Mouse (Mus musculus) liver, embryonic 14.5 days (tissue): ENCODE measurements around the gene Fndc9. TPM values are rescaled to one million over a fixed set of nuclear protein-coding genes. Genes with fewer than 3 reads are reported as not detected.

ENCODE experiments used
- ATAC-seq: fragments of 200-750 bp; cut with Nextera tagmentation; 2 replicates; pipeline ENCODE4 v1.8.0; 2017; ENCODE audit warnings: moderate number of reproducible peaks, mild to moderate bottlenecking, moderate library complexity; ENCODE audit not compliant: insufficient read depth
- DNase-seq, 3 experiments: peaks; one replicate each; pipeline ENCODE4 v3.0.0-alpha.2; 2012 to 2013; ENCODE audit warnings: low read depth in 3 of 3, low spot score in 3 of 3
- H3K27ac ChIP-seq: fragments of 300-500 bp; sonication (generic); 2 replicates; pipeline ENCODE4 v1.5.1; 2014; ENCODE audit warnings: moderate library complexity, mild to moderate bottlenecking, control low read depth, inconsistent platforms
- H3K27me3 ChIP-seq: fragments of 300-500 bp; sonication (generic); 2 replicates; pipeline ENCODE4 v1.6.1; 2014; ENCODE audit warnings: mild to moderate bottlenecking, low read length, moderate library complexity; ENCODE audit not compliant: control insufficient read depth, insufficient read depth
- H3K36me3 ChIP-seq: fragments of 300-500 bp; sonication (generic); replicated peaks from 2 replicates; pipeline ENCODE4 v1.6.1; 2014; ENCODE audit warnings: low read depth; ENCODE audit not compliant: control insufficient read depth, insufficient read depth
- H3K4me1 ChIP-seq, 2 experiments: fragments of 200-500 bp in 1 of 2; fragments of 300-500 bp in 1 of 2; sonication (generic) in 1 of 2; replicated peaks; 2 replicates each; pipeline ENCODE4 v1.6.1; 2012 to 2014; ENCODE audit warnings: antibody characterized with exemption in 1 of 2, inconsistent platforms in 1 of 2, low read length in 1 of 2; ENCODE audit not compliant: control insufficient read depth in 2 of 2, insufficient read depth in 2 of 2
- H3K4me2 ChIP-seq: fragments of 300-500 bp; sonication (generic); 2 replicates; pipeline ENCODE4 v1.6.1; 2014; ENCODE audit warnings: low read depth, mild to moderate bottlenecking, control low read depth, moderate library complexity
- H3K4me3 ChIP-seq, 2 experiments: fragments of 200-500 bp in 1 of 2; fragments of 300-500 bp in 1 of 2; sonication (generic) in 1 of 2; 2 replicates each; pipeline ENCODE4 v1.5.1; 2012 to 2014; ENCODE audit warnings: low read depth in 2 of 2, low read length in 2 of 2, mild to moderate bottlenecking in 2 of 2, control low read depth in 1 of 2, inconsistent platforms in 1 of 2, moderate library complexity in 1 of 2; ENCODE audit not compliant: insufficient read depth in 1 of 2
- H3K9ac ChIP-seq: fragments of 300-500 bp; sonication (generic); replicated peaks from 2 replicates; pipeline ENCODE4 v1.6.1; 2014; ENCODE audit warnings: mild to moderate bottlenecking, control low read depth, moderate library complexity
- H3K9me3 ChIP-seq: fragments of 300-500 bp; sonication (generic); 2 replicates; pipeline ENCODE4 v1.6.1; 2016; ENCODE audit warnings: low read length, mixed read lengths; ENCODE audit not compliant: control insufficient read depth
- CTCF ChIP-seq: IDR thresholded peaks from 2 replicates; pipeline ENCODE4 v1.5.1; 2016; ENCODE audit warnings: antibody characterized with exemption, low read depth, control low read depth
- EP300 ChIP-seq: IDR thresholded peaks from 2 replicates; pipeline ENCODE4 v1.6.1; 2016; ENCODE audit warnings: antibody characterized with exemption, low read depth
- WGBS: fragments of 180-500 bp; shearing (Covaris S2); extraction: QIAGEN DNeasy Blood & Tissue Kit; methylation state at CpG from one replicate; pipeline ENCODE4 v1.1.7; 2014; ENCODE audit not compliant: insufficient replicate concordance; 5-methylcytosine and 5-hydroxymethylcytosine counted together
- polyA plus RNA-seq, 2 experiments: library from polyadenylated mRNA; depleted of rRNA in 1 of 2; stranded (reverse) in 1 of 2; unstranded in 1 of 2; fragments of >200 nt; fragmentation: Nextera tagmentation in 1 of 2; extraction: Ambion mirVana in 1 of 2; gene quantifications; 2 replicates each; pipeline versions ENCODE4 v1.2.1 to v1.2.3; 2012 to 2014

Gene Fndc9
- polyA plus RNA-seq, 2 experiments = not detected

DNA sequence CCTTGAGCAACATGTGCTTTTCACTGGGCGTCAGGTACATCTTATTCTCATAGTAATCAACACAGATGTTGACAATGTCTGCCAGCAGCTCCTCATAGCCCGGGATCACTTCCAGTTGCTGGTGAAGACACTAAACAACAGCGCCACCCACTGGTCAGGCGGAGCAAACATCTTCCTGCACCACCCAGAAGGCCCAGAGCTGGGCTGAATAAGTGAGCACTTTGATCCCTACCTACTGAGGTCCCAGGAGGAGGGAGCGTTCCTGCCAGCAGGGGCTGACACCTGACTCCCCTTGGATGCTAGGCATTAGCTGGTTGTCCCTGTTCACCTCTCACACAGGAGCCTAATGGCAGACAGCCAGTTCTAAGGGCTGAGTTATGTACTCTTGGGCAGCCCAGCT is 41.4 kb downstream of the Fndc9 start:
- no peak overlapping the region for H3K27ac ChIP-seq
- H3K36me3 ChIP-seq = no peaks in the 10 kb centered on the region
- no peak overlapping the region for H3K9ac ChIP-seq
- 44% methylated on average over 5 of the region's 5 CpGs for WGBS
- peak; percentile 76 for TF ChIP-seq CTCF
- TF ChIP-seq EP300 = no peak
- peak in 2 of 3 experiments; percentile 11 to 23 for DNase-seq
- H3K4me1 ChIP-seq = no peaks in the 10 kb centered on the region
- no peak for ATAC-seq
- no peaks in the 10 kb centered on the region for H3K9me3 ChIP-seq
- no peak overlapping the region for H3K4me3 ChIP-seq
- no peak overlapping the region for H3K4me2 ChIP-seq
- H3K27me3 ChIP-seq = no peaks in the 10 kb centered on the region

DNA sequence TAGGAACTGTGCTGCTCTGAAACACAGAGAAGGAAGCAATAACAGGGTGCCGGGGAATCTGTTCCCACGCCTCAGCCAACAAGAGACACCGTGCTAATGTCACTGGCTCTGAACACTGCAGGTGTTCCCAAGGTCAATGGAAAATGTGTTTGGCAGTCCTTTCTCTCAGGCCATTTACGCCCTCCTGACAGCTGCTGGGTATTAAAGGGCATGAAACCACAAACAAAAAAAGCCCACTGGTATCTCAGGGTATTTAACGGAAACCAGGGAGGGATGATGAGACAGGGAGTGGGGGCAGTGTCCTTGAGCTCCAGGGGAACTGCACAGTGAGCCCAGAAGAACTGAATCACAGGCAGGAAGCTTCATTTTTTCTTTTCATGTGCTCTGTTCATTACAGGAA is 42.8 kb downstream of the Fndc9 start:
- TF ChIP-seq EP300 = no peak
- no peak for TF ChIP-seq CTCF
- WGBS = 69% methylated on average over 5 of the region's 5 CpGs
- Histone ChIP-seq H3K4me1 (no peaks in the 10 kb centered on the region), H3K4me2 (no peak overlapping the region), H3K9me3 (no peaks in the 10 kb centered on the region), H3K27me3 (no peaks in the 10 kb centered on the region), H3K9ac (no peak overlapping the region), H3K27ac (no peak overlapping the region), H3K4me3 (no peak overlapping the region), H3K36me3 (no peaks in the 10 kb centered on the region)
- DNase-seq (no peak), ATAC-seq (no peak)

- H3K9ac ChIP-seq = no peak overlapping the region
- ATAC-seq (no peak), DNase-seq (no peak)
- H3K9me3 ChIP-seq = no peaks in the 10 kb centered on the region
- WGBS = 73% methylated on average over 12 of the region's 12 CpGs
- H3K27me3 ChIP-seq = no peaks in the 10 kb centered on the region
- no peak for TF ChIP-seq CTCF
- no peak for TF ChIP-seq EP300
- no peak overlapping the region for H3K4me2 ChIP-seq
- H3K4me1 ChIP-seq = no peaks in the 10 kb centered on the region
- H3K27ac ChIP-seq = no peak overlapping the region
- H3K36me3 ChIP-seq = no peaks in the 10 kb centered on the region
- no peak overlapping the region for H3K4me3 ChIP-seq
Observed at GRCm38 (mm10) chr11:46278709-46279108, 43.4 kb downstream of the Fndc9 start.

DNA sequence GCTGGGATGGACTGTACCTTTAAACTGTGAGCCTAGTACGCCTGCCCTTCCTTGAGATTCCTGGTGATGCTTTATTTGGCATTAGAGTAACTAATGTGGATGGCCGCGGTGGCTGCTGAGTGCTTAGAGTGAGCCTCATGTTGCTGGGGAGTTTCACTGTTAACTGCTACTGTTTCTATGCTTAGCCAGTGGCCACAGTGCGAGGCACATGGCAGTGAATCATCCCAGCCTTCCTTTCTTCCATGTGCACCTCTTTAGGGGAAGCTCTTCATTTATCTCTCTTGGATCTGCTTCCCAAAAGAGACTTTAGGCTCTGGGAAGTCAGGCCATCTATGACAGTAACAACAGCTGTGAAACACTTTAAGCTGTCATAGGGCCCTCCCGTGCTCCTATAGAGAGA is 47.3 kb downstream of the Fndc9 start:
- WGBS = 68% methylated on average over 5 of the region's 5 CpGs
- Histone ChIP-seq H3K36me3 (no peaks in the 10 kb centered on the region), H3K27me3 (no peaks in the 10 kb centered on the region), H3K27ac (no peak overlapping the region), H3K9me3 (no peaks in the 10 kb centered on the region), H3K4me3 (no peak overlapping the region), H3K9ac (no peak overlapping the region), H3K4me1 (peaks cover 0 to 2% of the 10 kb centered on the region in 2 experiments; a peak in 1 of 4 replicates), H3K4me2 (no peak overlapping the region)
- no peak for ATAC-seq
- TF ChIP-seq EP300 = no peak
- no peak for TF ChIP-seq CTCF
- no peak for DNase-seq

DNA sequence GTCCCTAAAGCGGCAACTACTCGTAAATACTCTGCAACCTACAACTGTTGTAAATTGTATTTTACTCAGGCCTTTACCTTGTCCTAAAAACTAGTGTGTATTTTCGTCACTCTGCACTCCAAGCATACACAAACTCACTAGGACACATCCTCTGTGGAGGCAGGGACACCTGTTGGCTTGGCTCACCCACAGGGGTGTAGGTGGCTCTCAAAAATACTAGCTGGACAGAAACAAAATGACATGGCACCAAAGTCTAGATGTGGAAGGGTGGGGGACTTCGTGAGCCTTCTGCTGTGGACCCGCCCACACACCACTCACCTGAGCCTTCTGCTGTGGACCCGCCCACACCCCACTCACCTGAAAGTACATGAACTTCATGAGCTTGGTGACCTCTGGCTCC is 48.5 kb downstream of the Fndc9 start:
- Histone ChIP-seq H3K27me3 (no peaks in the 10 kb centered on the region), H3K4me1 (peaks cover 0 to 2% of the 10 kb centered on the region in 2 experiments; a peak in 1 of 4 replicates), H3K9me3 (no peaks in the 10 kb centered on the region), H3K9ac (no peak overlapping the region), H3K36me3 (no peaks in the 10 kb centered on the region), H3K27ac (no peak overlapping the region), H3K4me2 (no peak overlapping the region), H3K4me3 (no peak overlapping the region)
- 68% methylated on average over 6 of the region's 6 CpGs for WGBS
- ATAC-seq (no peak), DNase-seq (no peak)
- no peak for TF ChIP-seq CTCF
- no peak for TF ChIP-seq EP300

DNA sequence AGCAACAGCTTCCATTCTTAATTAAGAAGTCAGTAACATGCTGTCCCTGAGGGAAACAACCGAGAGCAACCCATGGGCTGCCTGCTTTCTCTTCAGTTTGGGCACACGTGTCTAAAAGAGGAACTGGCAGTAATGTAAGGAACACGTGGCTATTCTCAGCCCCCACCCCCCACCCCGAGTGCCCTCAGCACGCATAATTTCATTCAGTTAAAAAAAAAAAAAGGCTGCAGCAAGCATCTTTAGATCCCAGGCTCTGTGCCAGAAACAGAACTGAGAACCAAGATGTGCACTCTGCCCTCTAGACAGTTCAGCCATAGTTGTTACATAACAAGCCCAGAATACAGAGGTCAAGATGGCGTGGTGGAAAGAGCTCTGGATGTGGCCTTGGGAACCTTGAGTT is 51.5 kb downstream of the Fndc9 start:
- TF ChIP-seq CTCF = no peak
- TF ChIP-seq EP300 = no peak

More for the DNA sequence above, 51.5 kb downstream of the Fndc9 start:
- no peak for ATAC-seq
- H3K36me3 ChIP-seq = no peaks in the 10 kb centered on the region
- H3K4me3 ChIP-seq = no peak overlapping the region
- no peaks in the 10 kb centered on the region for H3K9me3 ChIP-seq
- no peak overlapping the region for H3K27ac ChIP-seq
- H3K9ac ChIP-seq = no peak overlapping the region
- no peak overlapping the region for H3K4me2 ChIP-seq
- WGBS = 18% methylated on average over 6 of the region's 6 CpGs
- H3K4me1 ChIP-seq = peaks cover 0 to 2% of the 10 kb centered on the region in 2 experiments; a peak in 1 of 4 replicates
- no peaks in the 10 kb centered on the region for H3K27me3 ChIP-seq
- no peak for DNase-seq
